Mouse (Mus musculus): ENCODE measurements around the gene Plin3.
A peak's percentile ranks its signal among the peaks of the same experiment; 100 is the strongest.

Plin3 gene

GRCm38 (mm10) chr17:56292531-56293222 lies at the start of gene Plin3:
Gene Plin3 (minus strand): TSS chr17:56292873.
- DNase-seq, result no peak

- peak; percentile 64 for DNase-seq
Observed at GRCm38 (mm10) chr17:56340717-56341116, 48.0 kb upstream of the Plin3 start.

- DNase-seq, result no peak
Observed at GRCm38 (mm10) chr17:56338909-56339308, 46.2 kb upstream of the Plin3 start.

- DNase-seq, result no peak
Observed at GRCm38 (mm10) chr17:56337791-56338190, 45.1 kb upstream of the Plin3 start.

- DNase-seq, result peak; percentile 63
Observed at GRCm38 (mm10) chr17:56337190-56337589, 44.5 kb upstream of the Plin3 start.

- no peak for DNase-seq
Observed at GRCm38 (mm10) chr17:56332987-56333386, 40.3 kb upstream of the Plin3 start.

GRCm38 (mm10) chr17:56331256-56331655 lies 38.6 kb upstream of the Plin3 start:
- DNase-seq, result no peak

GRCm38 (mm10) chr17:56330345-56330744 lies 37.7 kb upstream of the Plin3 start:
- DNase-seq, result no peak

- DNase-seq, result no peak
Observed at GRCm38 (mm10) chr17:56329267-56329666, 36.6 kb upstream of the Plin3 start.

GRCm38 (mm10) chr17:56326153-56327147 lies 33.8 kb upstream of the Plin3 start:
- no peak for DNase-seq

GRCm38 (mm10) chr17:56325450-56326152 lies 32.9 kb upstream of the Plin3 start, which contains the start of gene Kdm4b:
Gene Kdm4b (plus strand): TSS chr17:56326062.
- DNase-seq, result peak; percentile 99

- DNase-seq, result no peak
Observed at GRCm38 (mm10) chr17:56324419-56324818, 31.7 kb upstream of the Plin3 start.

GRCm38 (mm10) chr17:56309191-56309945 lies 16.7 kb upstream of the Plin3 start:
- DNase-seq, result no peak

GRCm38 (mm10) chr17:56308088-56308487 lies 15.4 kb upstream of the Plin3 start:
- DNase-seq, result no peak

- no peak for DNase-seq
Observed at GRCm38 (mm10) chr17:56305826-56306225, 13.2 kb upstream of the Plin3 start.

GRCm38 (mm10) chr17:56305156-56305555 lies 12.5 kb upstream of the Plin3 start:
- no peak for DNase-seq

- no peak for DNase-seq
Observed at GRCm38 (mm10) chr17:56304718-56305117, 12.0 kb upstream of the Plin3 start.

GRCm38 (mm10) chr17:56303847-56304586 lies 11.3 kb upstream of the Plin3 start:
- DNase-seq, result peak; percentile 89

- DNase-seq, result no peak
Observed at GRCm38 (mm10) chr17:56303160-56303846, 10.6 kb upstream of the Plin3 start, which contains the start of gene Uhrf1. Gene Uhrf1 (plus strand): TSS chr17:56303321.

- no peak for DNase-seq
Observed at GRCm38 (mm10) chr17:56302363-56302996, 9.8 kb upstream of the Plin3 start.

Data from cerebellum, adult 11 months (tissue).